Mouse (Mus musculus): ENCODE data around the gene Sp2.

- TF ChIP-seq POLR2A (IDR thresholded peaks at IDR 0.05; ENCODE audit: insufficient read depth, low read depth, low read length) (no peak), CTCF (IDR thresholded peaks at IDR 0.05; ENCODE audit: insufficient read depth, low read depth, low read length) (no peak)
Measured at GRCm38 (mm10) chr11:96995031-96995430, 12.3 kb upstream of the Sp2 start.
